Mouse (Mus musculus): ENCODE measurements around the gene Rps3. TPM values are rescaled to one million over a fixed set of nuclear protein-coding genes. Genes with fewer than 3 reads are reported as not detected.

The Rps3 gene
- 591 and 608 TPM in 2 replicates for polyA plus RNA-seq (2014; fragmentation: Nextera tagmentation; extraction: Ambion mirVana)

GRCm38 (mm10) chr7:99483271-99483923, at the start of gene Rps3:
Rps3 (minus strand) TSS chr7:99483738.
- Histone ChIP-seq H3K9ac (ENCODE audit: low read depth, low read length) (peak within 1 kb of the TSS; percentile 98), H3K4me1 (ENCODE audit: control insufficient read depth, insufficient read depth, low read length) (peaks cover 26% of the 10 kb centered on the region), H3K27me3 (ENCODE audit: control insufficient read depth, insufficient read depth, low read length) (no peaks in the 10 kb centered on the region; the same call in 1 of the 2 replicates), H3K36me3 (ENCODE audit: control insufficient read depth, insufficient read depth, low read length) (peaks cover 33% of the 10 kb centered on the region), H3K4me3 (ENCODE audit: low read depth, low read length) (peak within 1 kb of the TSS; percentile 92), H3K4me2 (peak within 1 kb of the TSS; percentile 92), H3K9me3 (replicated peaks; ENCODE audit: control insufficient read depth, low read length) (no peaks in the 10 kb centered on the region), H3K27ac (ENCODE audit: low read depth, low read length) (peak within 1 kb of the TSS; percentile 86)
- peak; percentile 89 for ATAC-seq (replicated peaks; ENCODE audit: insufficient number of reproducible peaks, low FRiP score, low TSS enrichment)
- WGBS (ENCODE audit: insufficient replicate concordance): under 1% methylated on average over 45 of the region's 45 CpGs

GRCm38 (mm10) chr7:99532526-99532925, 49.0 kb upstream of the Rps3 start:
- peaks cover 31% of the 10 kb centered on the region for H3K4me1 ChIP-seq (ENCODE audit: control insufficient read depth, insufficient read depth, low read length)
- 64% methylated on average over 4 of the region's 4 CpGs for WGBS (ENCODE audit: insufficient replicate concordance)

GRCm38 (mm10) chr7:99531408-99531970, 48.0 kb upstream of the Rps3 start:
- WGBS (ENCODE audit: insufficient replicate concordance): 64% methylated on average over 3 of the region's 3 CpGs
- no peak overlapping the region for H3K4me3 ChIP-seq (ENCODE audit: low read depth, low read length)
- no peaks in the 10 kb centered on the region for H3K27me3 ChIP-seq (ENCODE audit: control insufficient read depth, insufficient read depth, low read length)
- peaks cover 21% of the 10 kb centered on the region for H3K4me1 ChIP-seq (ENCODE audit: control insufficient read depth, insufficient read depth, low read length)
- no peak overlapping the region for H3K27ac ChIP-seq (ENCODE audit: low read depth, low read length)
- no peak for ATAC-seq (replicated peaks; ENCODE audit: insufficient number of reproducible peaks, low FRiP score, low TSS enrichment)
- H3K4me2 ChIP-seq: no peak overlapping the region
- H3K9me3 ChIP-seq (replicated peaks; ENCODE audit: control insufficient read depth, low read length): no peaks in the 10 kb centered on the region
- H3K36me3 ChIP-seq (ENCODE audit: control insufficient read depth, insufficient read depth, low read length): no peaks in the 10 kb centered on the region
- no peak overlapping the region for H3K9ac ChIP-seq (ENCODE audit: low read depth, low read length)

More at GRCm38 (mm10) chr7:99532526-99532925, 49.0 kb upstream of the Rps3 start:
- H3K4me3 ChIP-seq (ENCODE audit: low read depth, low read length): no peak overlapping the region
- no peaks in the 10 kb centered on the region for H3K27me3 ChIP-seq (ENCODE audit: control insufficient read depth, insufficient read depth, low read length)
- ATAC-seq (replicated peaks; ENCODE audit: insufficient number of reproducible peaks, low FRiP score, low TSS enrichment): no peak
- no peak overlapping the region for H3K4me2 ChIP-seq
- no peak overlapping the region for H3K27ac ChIP-seq (ENCODE audit: low read depth, low read length)
- no peaks in the 10 kb centered on the region for H3K9me3 ChIP-seq (replicated peaks; ENCODE audit: control insufficient read depth, low read length)
- H3K36me3 ChIP-seq (ENCODE audit: control insufficient read depth, insufficient read depth, low read length): no peaks in the 10 kb centered on the region
- no peak overlapping the region for H3K9ac ChIP-seq (ENCODE audit: low read depth, low read length)

GRCm38 (mm10) chr7:99529410-99529809, 45.9 kb upstream of the Rps3 start:
- 27% methylated on average over 5 of the region's 5 CpGs for WGBS (ENCODE audit: insufficient replicate concordance)
- no peaks in the 10 kb centered on the region for H3K9me3 ChIP-seq (replicated peaks; ENCODE audit: control insufficient read depth, low read length)
- H3K4me2 ChIP-seq: no peak overlapping the region
- ATAC-seq (replicated peaks; ENCODE audit: insufficient number of reproducible peaks, low FRiP score, low TSS enrichment): no peak
- H3K4me1 ChIP-seq (ENCODE audit: control insufficient read depth, insufficient read depth, low read length): peaks cover 10% of the 10 kb centered on the region
- H3K4me3 ChIP-seq (ENCODE audit: low read depth, low read length): no peak overlapping the region
- H3K9ac ChIP-seq (ENCODE audit: low read depth, low read length): no peak overlapping the region
- no peak overlapping the region for H3K27ac ChIP-seq (ENCODE audit: low read depth, low read length)
- H3K27me3 ChIP-seq (ENCODE audit: control insufficient read depth, insufficient read depth, low read length): no peaks in the 10 kb centered on the region
- H3K36me3 ChIP-seq (ENCODE audit: control insufficient read depth, insufficient read depth, low read length): no peaks in the 10 kb centered on the region

- Histone ChIP-seq H3K4me2 (no peak overlapping the region), H3K4me3 (ENCODE audit: low read depth, low read length) (no peak overlapping the region), H3K36me3 (ENCODE audit: control insufficient read depth, insufficient read depth, low read length) (no peaks in the 10 kb centered on the region), H3K27ac (ENCODE audit: low read depth, low read length) (no peak overlapping the region), H3K4me1 (ENCODE audit: control insufficient read depth, insufficient read depth, low read length) (peaks cover 9% of the 10 kb centered on the region), H3K27me3 (ENCODE audit: control insufficient read depth, insufficient read depth, low read length) (no peaks in the 10 kb centered on the region), H3K9ac (ENCODE audit: low read depth, low read length) (no peak overlapping the region), H3K9me3 (replicated peaks; ENCODE audit: control insufficient read depth, low read length) (no peaks in the 10 kb centered on the region)
- no peak for ATAC-seq (replicated peaks; ENCODE audit: insufficient number of reproducible peaks, low FRiP score, low TSS enrichment)
- 28% methylated on average over 2 of the region's 2 CpGs for WGBS (ENCODE audit: insufficient replicate concordance)
Measured at GRCm38 (mm10) chr7:99528547-99528946, 45.0 kb upstream of the Rps3 start.

- Histone ChIP-seq H3K9me3 (replicated peaks; ENCODE audit: control insufficient read depth, low read length) (no peaks in the 10 kb centered on the region), H3K4me1 (ENCODE audit: control insufficient read depth, insufficient read depth, low read length) (peaks cover 3% of the 10 kb centered on the region; the same call in 1 of the 2 replicates), H3K36me3 (ENCODE audit: control insufficient read depth, insufficient read depth, low read length) (no peaks in the 10 kb centered on the region), H3K27ac (ENCODE audit: low read depth, low read length) (no peak overlapping the region), H3K9ac (ENCODE audit: low read depth, low read length) (no peak overlapping the region), H3K4me2 (no peak overlapping the region), H3K4me3 (ENCODE audit: low read depth, low read length) (no peak overlapping the region), H3K27me3 (ENCODE audit: control insufficient read depth, insufficient read depth, low read length) (no peaks in the 10 kb centered on the region)
- 73% methylated on average over 1 of the region's 1 CpGs for WGBS (ENCODE audit: insufficient replicate concordance)
- no peak for ATAC-seq (replicated peaks; ENCODE audit: insufficient number of reproducible peaks, low FRiP score, low TSS enrichment)
Measured at GRCm38 (mm10) chr7:99523837-99524236, 40.3 kb upstream of the Rps3 start.

- no peaks in the 10 kb centered on the region for H3K36me3 ChIP-seq (ENCODE audit: control insufficient read depth, insufficient read depth, low read length)
- ATAC-seq (replicated peaks; ENCODE audit: insufficient number of reproducible peaks, low FRiP score, low TSS enrichment): no peak
- H3K9me3 ChIP-seq (replicated peaks; ENCODE audit: control insufficient read depth, low read length): no peaks in the 10 kb centered on the region
- H3K9ac ChIP-seq (ENCODE audit: low read depth, low read length): no peak overlapping the region
- no peaks in the 10 kb centered on the region for H3K4me1 ChIP-seq (ENCODE audit: control insufficient read depth, insufficient read depth, low read length)
- 63% methylated on average over 8 of the region's 8 CpGs for WGBS (ENCODE audit: insufficient replicate concordance)
- no peak overlapping the region for H3K4me2 ChIP-seq
- H3K27ac ChIP-seq (ENCODE audit: low read depth, low read length): no peak overlapping the region
- H3K27me3 ChIP-seq (ENCODE audit: control insufficient read depth, insufficient read depth, low read length): no peaks in the 10 kb centered on the region
- no peak overlapping the region for H3K4me3 ChIP-seq (ENCODE audit: low read depth, low read length)
Measured at GRCm38 (mm10) chr7:99523121-99523520, 39.6 kb upstream of the Rps3 start.

- peaks cover 13% of the 10 kb centered on the region for H3K4me1 ChIP-seq (ENCODE audit: control insufficient read depth, insufficient read depth, low read length)
- no peak for ATAC-seq (replicated peaks; ENCODE audit: insufficient number of reproducible peaks, low FRiP score, low TSS enrichment)
Measured at GRCm38 (mm10) chr7:99518954-99519644, 35.6 kb upstream of the Rps3 start.

More at GRCm38 (mm10) chr7:99518954-99519644, 35.6 kb upstream of the Rps3 start:
- H3K4me3 ChIP-seq (ENCODE audit: low read depth, low read length): no peak overlapping the region
- H3K4me2 ChIP-seq: no peak overlapping the region
- no peaks in the 10 kb centered on the region for H3K36me3 ChIP-seq (ENCODE audit: control insufficient read depth, insufficient read depth, low read length)
- no peak overlapping the region for H3K27ac ChIP-seq (ENCODE audit: low read depth, low read length)
- H3K9ac ChIP-seq (ENCODE audit: low read depth, low read length): no peak overlapping the region
- no peaks in the 10 kb centered on the region for H3K27me3 ChIP-seq (ENCODE audit: control insufficient read depth, insufficient read depth, low read length)
- 52% methylated on average over 4 of the region's 4 CpGs for WGBS (ENCODE audit: insufficient replicate concordance)
- no peaks in the 10 kb centered on the region for H3K9me3 ChIP-seq (replicated peaks; ENCODE audit: control insufficient read depth, low read length)

All from heart, embryonic 11.5 days (tissue).